Mouse (Mus musculus): ENCODE measurements around the gene Mtch1.

- TF ChIP-seq CTCF (IDR thresholded peaks at IDR 0.05; ENCODE audit: borderline replicate concordance, control insufficient read depth, extremely low read depth, insufficient read depth, low read length, poor library complexity): no peak
- TF ChIP-seq POLR2A (IDR thresholded peaks at IDR 0.05; ENCODE audit: control insufficient read depth, extremely low read depth, insufficient read depth, low read length, poor library complexity): no peak
Observed at GRCm38 (mm10) chr17:29297321-29297720, 50.4 kb downstream of the Mtch1 start.

Measured in thymus, adult 2 months (tissue).